Mouse (Mus musculus) myocyte (in vitro differentiated cells): ENCODE results near the gene Fam20b.

Experiments
- CEBPB ChIP-seq: IDR thresholded peaks from 2 replicates; pipeline ENCODE4 v1.6.1; 2011; ENCODE audit warnings: mild to moderate bottlenecking, moderate library complexity; ENCODE audit not compliant: poor library complexity, insufficient read depth, severe bottlenecking
- E2F4 ChIP-seq: IDR thresholded peaks from one replicate; pipeline ENCODE4 v1.6.1; 2011; ENCODE audit warnings: mild to moderate bottlenecking, control low read depth, moderate library complexity; ENCODE audit not compliant: insufficient read depth
- MAX ChIP-seq: IDR thresholded peaks from one replicate; pipeline ENCODE4 v1.6.1; 2011; ENCODE audit warnings: low read depth, mild to moderate bottlenecking, control low read depth
- MYOD1 ChIP-seq, 3 experiments: IDR thresholded peaks; one replicate each; pipeline ENCODE4 v1.6.1; 2011; ENCODE audit warnings: control low read depth in 2 of 3, low read depth in 2 of 3, mild to moderate bottlenecking in 2 of 3, moderate library complexity in 1 of 3; ENCODE audit not compliant: insufficient read length in 2 of 3, control insufficient read depth in 1 of 3
- POLR2A ChIP-seq: IDR thresholded peaks from one replicate; pipeline ENCODE4 v1.6.1; 2011; ENCODE audit warnings: low read depth, mild to moderate bottlenecking, control low read depth, moderate library complexity; ENCODE audit not compliant: insufficient read length
- POLR2AphosphoS2 ChIP-seq: IDR thresholded peaks from one replicate; pipeline ENCODE4 v1.6.1; 2011; ENCODE audit warnings: low read depth, control low read depth; ENCODE audit not compliant: insufficient read length
- TCF12 ChIP-seq: IDR thresholded peaks from one replicate; pipeline ENCODE4 v1.6.1; 2011; ENCODE audit warnings: mild to moderate bottlenecking, control low read depth; ENCODE audit not compliant: poor library complexity, insufficient read depth, severe bottlenecking
- TCF3 ChIP-seq: IDR thresholded peaks from one replicate; pipeline ENCODE4 v1.6.1; 2011; ENCODE audit warnings: low read depth, control low read depth; ENCODE audit not compliant: insufficient read length
- USF1 ChIP-seq: IDR thresholded peaks from one replicate; pipeline ENCODE4 v1.6.1; 2011; ENCODE audit warnings: low read depth, mild to moderate bottlenecking, control low read depth, moderate library complexity

DNA sequence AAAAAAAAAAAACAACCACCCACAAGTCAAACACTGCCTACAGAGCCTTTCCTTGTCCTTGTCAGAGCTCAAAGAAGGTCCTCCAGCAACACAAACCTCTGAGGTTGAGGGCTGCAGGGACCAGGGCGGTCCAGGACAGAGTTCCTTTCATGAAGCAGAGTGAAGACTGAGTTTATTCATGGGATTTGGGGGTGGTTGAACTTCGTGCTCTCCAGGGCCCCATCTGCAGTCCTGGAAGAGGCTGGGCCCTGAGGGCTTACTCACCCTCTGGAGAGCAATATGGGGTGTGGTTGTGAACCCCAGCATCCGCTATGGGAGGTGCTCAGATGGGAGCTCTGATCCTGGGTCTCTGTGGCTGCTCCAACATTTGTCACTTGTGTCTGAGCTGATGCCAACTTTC, 15.1 kb upstream of the Fam20b start:
- no peak for TF ChIP-seq MAX
- no peak for TF ChIP-seq POLR2A
- no peak for TF ChIP-seq E2F4
- TF ChIP-seq POLR2AphosphoS2: no peak
- TF ChIP-seq CEBPB: no peak
- TF ChIP-seq TCF3: no peak
- no peak for TF ChIP-seq MYOD1 (IDR thresholded peaks at IDR 0.05; ENCODE audit: control insufficient read depth in 1 of 3, insufficient read length in 2 of 3, low read depth in 2 of 3)
- TF ChIP-seq TCF12: no peak
- TF ChIP-seq USF1: no peak
